Mouse (Mus musculus) brain, embryonic 14.5 days (tissue): ENCODE measurements at regions not wholly inside any gene's neighbourhood (a gene's known extent, or its start where the extent isn't known, plus 50 kb on each side); places are given as distances from the start of the nearest gene placed in this dataset.

ENCODE experiments used
- CTCF ChIP-seq: fragments of 200-500 bp; IDR thresholded peaks from 2 replicates; pipeline ENCODE4 v1.5.1; 2012; ENCODE audit warnings: inconsistent platforms, mild to moderate bottlenecking, moderate library complexity, borderline replicate concordance; ENCODE audit not compliant: insufficient read depth, insufficient read length; ENCODE audit errors: extremely low read depth
- POLR2A ChIP-seq: fragments of 200-500 bp; IDR thresholded peaks from 2 replicates; pipeline ENCODE4 v1.6.1; 2012; ENCODE audit warnings: mild to moderate bottlenecking, inconsistent platforms, borderline replicate concordance; ENCODE audit not compliant: poor library complexity, insufficient read depth, insufficient read length, severe bottlenecking; ENCODE audit errors: extremely low read depth

DNA sequence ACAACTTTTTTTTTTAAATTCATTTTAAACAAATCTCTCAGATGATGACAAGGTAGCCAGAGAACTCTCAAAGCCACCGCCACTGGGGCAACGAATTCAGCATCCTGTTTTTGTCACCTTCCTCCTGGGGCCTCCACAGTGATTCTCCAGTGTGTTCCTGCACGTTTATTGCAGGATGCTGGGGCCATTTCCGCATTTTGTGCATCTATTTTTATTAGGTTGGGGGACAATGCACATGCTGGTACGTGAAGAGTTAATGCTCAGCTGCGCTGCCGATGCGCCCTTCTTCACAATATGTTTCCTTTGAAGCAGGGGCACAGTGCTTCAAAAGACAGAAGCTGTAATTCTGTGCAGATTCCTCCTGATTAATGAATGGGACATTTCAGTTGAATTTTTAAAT lies 246.9 kb downstream of the Mtx2 start:
- no peak for TF ChIP-seq CTCF
- TF ChIP-seq POLR2A: no peak
